In the genomic region with DNA sequence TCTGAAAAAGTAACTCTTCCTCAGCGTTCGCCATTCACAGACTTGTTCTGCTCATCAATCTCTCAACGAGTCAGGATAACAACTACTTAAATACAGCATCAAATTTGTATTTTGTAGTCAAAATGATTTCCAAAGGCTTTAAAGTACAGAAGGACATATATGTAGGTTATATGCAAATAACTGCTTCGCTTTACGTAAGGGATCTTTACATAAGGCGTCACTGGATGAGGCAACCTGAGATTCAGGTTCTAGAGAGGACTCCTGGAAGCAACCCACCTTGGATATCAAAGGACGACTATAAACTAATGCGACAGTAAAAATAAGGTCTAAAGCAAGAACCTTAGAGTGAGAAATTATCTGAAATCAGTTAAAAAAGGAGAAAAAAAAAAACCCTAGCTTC, we compare ENCODE assay signal across 10 mouse cellular contexts. TPM values are rescaled to one million over a fixed set of nuclear protein-coding genes. Genes with fewer than 3 reads are reported as not detected.
DNase-seq lines count a peak whose midpoint lies in the region; ATAC-seq and TF ChIP-seq lines count a peak whose summit lies in the region.
"Had no signal": no experiment of that assay in that cellular context is flagged by ENCODE, and none has a peak within 500 bp of the region (broad histone marks: within the 10 kb centered on the region; RNA-seq: fewer than 3 reads in every experiment).

No protein-coding gene starts in this region.

- ATAC-seq in heart, embryonic 13.5 days (ENCODE audit: extremely low read depth, insufficient number of reproducible peaks, low FRiP score, low TSS enrichment), result no peak
- ATAC-seq in forebrain, embryonic 15.5 days (replicated peaks), result no peak
- ATAC-seq in liver, embryonic 14.5 days (ENCODE audit: insufficient read depth), result no peak

- WGBS in heart, embryonic 13.5 days, result 66% methylated on average over 8 of the region's 8 CpGs
- WGBS in forebrain, embryonic 15.5 days, result 68% methylated on average over 8 of the region's 8 CpGs
- WGBS in liver, embryonic 14.5 days (ENCODE audit: insufficient replicate concordance), result 64% methylated on average over 8 of the region's 8 CpGs

- H3K4me3 ChIP-seq in heart, embryonic 13.5 days, result peak overlapping the region; percentile 75
- H3K4me3 ChIP-seq in forebrain, embryonic 15.5 days, result peak overlapping the region; percentile 92
- no peak overlapping the region for H3K4me3 ChIP-seq in liver, embryonic 14.5 days (ENCODE audit: insufficient read depth in 1 of 2, low read depth in 2 of 2, low read length in 2 of 2)

- no peak for DNase-seq in heart, adult 9 months (ENCODE audit: low spot score in 2 of 2)
- peak; percentile 48 for DNase-seq in brain, adult 2 months (ENCODE audit: low read depth, low spot score)
- DNase-seq in liver, embryonic 14.5 days (ENCODE audit: low read depth in 3 of 3, low spot score in 3 of 3), result no peak
- no peak for DNase-seq in adrenal gland, adult (ENCODE audit: inconsistent age in 2 of 2, low spot score in 1 of 2)
- DNase-seq in adipocyte (ENCODE audit: low spot score), result no peak
- no peak for DNase-seq in kidney, adult 9 months
- DNase-seq: thymus, postnatal 36 days had no signal

- H3K9ac ChIP-seq in heart, embryonic 13.5 days, result peak overlapping the region; percentile 90
- no peak overlapping the region for H3K9ac ChIP-seq in forebrain, embryonic 15.5 days (replicated peaks)
- H3K9ac ChIP-seq in liver, embryonic 14.5 days (replicated peaks), result no peak overlapping the region

- no peaks in the 10 kb centered on the region for H3K36me3 ChIP-seq in heart, embryonic 13.5 days
- H3K36me3 ChIP-seq in forebrain, embryonic 15.5 days, result no peaks in the 10 kb centered on the region
- H3K36me3 ChIP-seq in liver, embryonic 14.5 days (replicated peaks; ENCODE audit: control insufficient read depth, insufficient read depth, low read depth), result no peaks in the 10 kb centered on the region

- no peak for TF ChIP-seq CTCF in liver, embryonic 14.5 days (IDR thresholded peaks at IDR 0.05; ENCODE audit: low read depth)

- no peaks in the 10 kb centered on the region for H3K9me3 ChIP-seq in heart, embryonic 13.5 days
- H3K9me3 ChIP-seq in forebrain, embryonic 15.5 days, result no peaks in the 10 kb centered on the region
- H3K9me3 ChIP-seq in liver, embryonic 14.5 days (ENCODE audit: control insufficient read depth, low read length), result no peaks in the 10 kb centered on the region

- H3K27me3 ChIP-seq in heart, embryonic 13.5 days (replicated peaks), result peaks cover 3% of the 10 kb centered on the region; the same call in 1 of the 2 replicates
- no peaks in the 10 kb centered on the region for H3K27me3 ChIP-seq in forebrain, embryonic 15.5 days
- peaks cover 34% of the 10 kb centered on the region for H3K27me3 ChIP-seq in liver, embryonic 14.5 days (ENCODE audit: control insufficient read depth, insufficient read depth, low read length)

- peak overlapping the region; percentile 89 for H3K4me2 ChIP-seq in heart, embryonic 13.5 days
- H3K4me2 ChIP-seq in forebrain, embryonic 15.5 days (replicated peaks), result peak overlapping the region; percentile 88
- H3K4me2 ChIP-seq in liver, embryonic 14.5 days (ENCODE audit: low read depth), result peak overlapping the region; percentile 61; the same call in 1 of the 2 replicates

- no peak for TF ChIP-seq EP300 in liver, embryonic 14.5 days (IDR thresholded peaks at IDR 0.05; ENCODE audit: low read depth)

- H3K27ac ChIP-seq in heart, embryonic 13.5 days (replicated peaks), result no peak overlapping the region
- no peak overlapping the region for H3K27ac ChIP-seq in forebrain, embryonic 15.5 days (replicated peaks)
- no peak overlapping the region for H3K27ac ChIP-seq in liver, embryonic 14.5 days

- peaks cover 15% of the 10 kb centered on the region for H3K4me1 ChIP-seq in heart, embryonic 13.5 days
- peaks cover 18% of the 10 kb centered on the region for H3K4me1 ChIP-seq in forebrain, embryonic 15.5 days
- H3K4me1 ChIP-seq in liver, embryonic 14.5 days (replicated peaks; ENCODE audit: control insufficient read depth in 2 of 2, insufficient read depth in 2 of 2, low read length in 1 of 2), result no peaks in the 10 kb centered on the region

RNA-seq across cellular contexts. Expression of a gene that starts 1.5 kb away (rescaled TPM):
- 4.8 and 5.2 TPM in 2 replicates for polyA plus RNA-seq in heart, embryonic 13.5 days (2015; fragmentation: Nextera tagmentation; extraction: Ambion mirVana)
- polyA plus RNA-seq in forebrain, embryonic 15.5 days (2015; fragmentation: Nextera tagmentation; extraction: Ambion mirVana), result 6.9 and 7.9 TPM in 2 replicates
- polyA plus RNA-seq in liver, embryonic 14.5 days (2012; rRNA removed), result 0.74 and 0.81 TPM in 2 replicates
- polyA plus RNA-seq in liver, embryonic 14.5 days (2014; fragmentation: Nextera tagmentation; extraction: Ambion mirVana), result 1.0 and 1.5 TPM in 2 replicates
- polyA plus RNA-seq: erythroblast, embryonic 14.5 days had no signal

RNA-seq across cellular contexts. Expression of a gene that starts 37.3 kb away (rescaled TPM):
- 32.2 and 35.8 TPM in 2 replicates for polyA plus RNA-seq in heart, embryonic 13.5 days (2015; fragmentation: Nextera tagmentation; extraction: Ambion mirVana)
- 89.0 and 89.4 TPM in 2 replicates for polyA plus RNA-seq in forebrain, embryonic 15.5 days (2015; fragmentation: Nextera tagmentation; extraction: Ambion mirVana)
- 7.8 and 10.1 TPM in 2 replicates for polyA plus RNA-seq in liver, embryonic 14.5 days (2012; rRNA removed)
- 15.1 and 15.9 TPM in 2 replicates for polyA plus RNA-seq in liver, embryonic 14.5 days (2014; fragmentation: Nextera tagmentation; extraction: Ambion mirVana)

Comparison
In these comparisons a context has a peak if more than half of its experiments do, and no peak if none do; other contexts are left out.
1. H3K4me3 ChIP-seq: peak in heart, embryonic 13.5 days (single experiment) and forebrain, embryonic 15.5 days (single experiment); none in liver, embryonic 14.5 days (0 of 2).
2. Peak in every context shown above with its lines, with median percentiles within 50 percentile points of each other: H3K4me2 ChIP-seq.